In genomic region chr7:117433641-117434040, GRCm38 (mm10) we compare ENCODE assay signal across 9 mouse cellular contexts. TPM values are rescaled to one million over a fixed set of nuclear protein-coding genes. Genes with fewer than 3 reads are reported as not detected.
A peak's percentile ranks its signal among the peaks of the same experiment; 100 is the strongest.
DNase-seq lines count a peak whose midpoint lies in the region; ATAC-seq and TF ChIP-seq lines count a peak whose summit lies in the region.
"Had no signal": no experiment of that assay in that cellular context is flagged by ENCODE, and none has a peak within 500 bp of the region (broad histone marks: within the 10 kb centered on the region; RNA-seq: fewer than 3 reads in every experiment).

No protein-coding gene starts in this region.

- H3K9ac ChIP-seq in forebrain, embryonic 13.5 days = no peak overlapping the region
- no peak overlapping the region for H3K9ac ChIP-seq in liver, adult 2 months (ENCODE audit: low read depth, low read length)

- TF ChIP-seq CTCF in liver, adult 2 months (IDR thresholded peaks at IDR 0.05; ENCODE audit: low read depth, low read length) = no peak

- no peak for ATAC-seq in forebrain, embryonic 13.5 days
- no peak for ATAC-seq in activated CD4-positive, CD25-positive, alpha-beta regulatory T cell, adult 4 months

- WGBS in forebrain, embryonic 13.5 days = 66% methylated on average over 9 of the region's 9 CpGs
- 87% methylated on average over 9 of the region's 9 CpGs for WGBS in forebrain, embryonic 10.5 days
- WGBS in liver, adult 2 months = 56% methylated on average over 9 of the region's 9 CpGs

- TF ChIP-seq POLR2A in liver, adult 2 months (IDR thresholded peaks at IDR 0.05; ENCODE audit: extremely low read depth, insufficient read depth, low read length) = no peak

- H3K4me1 ChIP-seq in forebrain, embryonic 13.5 days = peaks cover 55% of the 10 kb centered on the region
- peaks cover 43% of the 10 kb centered on the region for H3K4me1 ChIP-seq in forebrain, embryonic 10.5 days
- H3K4me1 ChIP-seq in liver, adult 2 months (ENCODE audit: control insufficient read depth, insufficient read depth, low read length) = no peaks in the 10 kb centered on the region

- H3K27ac ChIP-seq in forebrain, embryonic 13.5 days = peak overlapping the region; percentile 25; the same call in 1 of the 2 replicates
- no peak overlapping the region for H3K27ac ChIP-seq in forebrain, embryonic 10.5 days
- H3K27ac ChIP-seq in liver, adult 2 months (replicated peaks; ENCODE audit: insufficient read depth, low read depth, low read length) = no peak overlapping the region

- no peak overlapping the region for H3K4me2 ChIP-seq in forebrain, embryonic 13.5 days

- H3K79me2 ChIP-seq in liver, adult 2 months (ENCODE audit: control insufficient read depth, insufficient read depth, low read length) = no peaks in the 10 kb centered on the region

- no peaks in the 10 kb centered on the region for H3K27me3 ChIP-seq in forebrain, embryonic 13.5 days
- no peaks in the 10 kb centered on the region for H3K27me3 ChIP-seq in forebrain, embryonic 10.5 days (ENCODE audit: poor library complexity, severe bottlenecking)
- H3K27me3 ChIP-seq in liver, adult 2 months (ENCODE audit: control insufficient read depth, insufficient read depth, low read length) = no peaks in the 10 kb centered on the region

- no peaks in the 10 kb centered on the region for H3K36me3 ChIP-seq in forebrain, embryonic 13.5 days (ENCODE audit: poor library complexity, severe bottlenecking)
- no peaks in the 10 kb centered on the region for H3K36me3 ChIP-seq in forebrain, embryonic 10.5 days (replicated peaks)
- H3K36me3 ChIP-seq in liver, adult 2 months (ENCODE audit: control insufficient read depth, insufficient read depth, low read length) = no peaks in the 10 kb centered on the region

- no peak overlapping the region for H3K4me3 ChIP-seq in forebrain, embryonic 13.5 days
- no peak overlapping the region for H3K4me3 ChIP-seq in forebrain, embryonic 10.5 days
- no peak overlapping the region for H3K4me3 ChIP-seq in liver, adult 2 months (ENCODE audit: insufficient read depth, low read depth, low read length)

- no peak for DNase-seq in forebrain, embryonic 10.5 days (ENCODE audit: extremely low spot score, low spot score)
- peak; percentile 37 for DNase-seq in liver, adult 2 months (ENCODE audit: extremely low read depth, low read depth, low spot score)
- no peak for DNase-seq in liver
- DNase-seq in left cerebral cortex, adult 8-10 months (ENCODE audit: low spot score in 2 of 2) = peak; percentile 26 to 73
- DNase-seq in thymus, postnatal 25 days = peak; percentile 34
- no peak for DNase-seq in lung, postnatal 10 days
- DNase-seq: cerebellum, adult 11 months had no signal

- no peaks in the 10 kb centered on the region for H3K9me3 ChIP-seq in forebrain, embryonic 13.5 days (replicated peaks)
- no peaks in the 10 kb centered on the region for H3K9me3 ChIP-seq in forebrain, embryonic 10.5 days

RNA-seq across cellular contexts. Expression of gene Xylt1, which starts 52.9 kb away (rescaled TPM):
- polyA plus RNA-seq in forebrain, embryonic 13.5 days (2015; fragmentation: Nextera tagmentation; extraction: Ambion mirVana) = 2.4 and 2.5 TPM in 2 replicates
- polyA plus RNA-seq in forebrain, embryonic 10.5 days (2016; fragmentation: Nextera tagmentation; extraction: Ambion mirVana) = 1.7 and 2.3 TPM in 2 replicates
- 0.07 and 0.09 TPM in 2 replicates for total RNA-seq in liver, adult 2 months (2014; rRNA removed)
- 0.11 and 0.18 TPM in 2 replicates for polyA plus RNA-seq in liver, adult 2 months (2012; rRNA removed)
- total RNA-seq in left cerebral cortex, adult 8-10 months (2022) = 10 to 100 TPM; 46.8 to 52.9 (median 48.7) TPM
- polyA plus RNA-seq in activated CD4-positive, CD25-positive, alpha-beta regulatory T cell, adult 4 months (2017; shearing (Covaris generic)) = 1 to 10 TPM; 1.9 to 3.2 TPM

Comparison
In these comparisons a context has a peak if more than half of its experiments do, and no peak if none do; other contexts are left out.
1. DNase-seq: peak in liver, adult 2 months (single experiment), left cerebral cortex, adult 8-10 months (2 of 2) and thymus, postnatal 25 days (single experiment); none in forebrain, embryonic 10.5 days (single experiment), liver (single experiment) and lung, postnatal 10 days (single experiment).